Mouse (Mus musculus) E14TG2a.4 (cell line): ENCODE results near the gene Krt83.

Experiments
- CTCF ChIP-seq: conservative IDR thresholded peaks from 2 replicates; pipeline ENCODE4 v1.5.1; 2014; ENCODE audit warnings: low read length
- NANOG ChIP-seq: IDR thresholded peaks from 2 replicates; pipeline ENCODE4 v1.6.1; 2014; ENCODE audit warnings: borderline replicate concordance, low read length, mixed read lengths
- POU5F1 ChIP-seq: IDR thresholded peaks from 2 replicates; pipeline ENCODE4 v1.6.1; 2014; ENCODE audit warnings: low read length, borderline replicate concordance

GRCm38 (mm10) chr15:101479666-101480060 lies 11.6 kb downstream of the Krt83 start:
- TF ChIP-seq CTCF, result no peak
- TF ChIP-seq NANOG, result no peak
- TF ChIP-seq POU5F1, result no peak
